Mouse (Mus musculus) spleen, adult 2 months (tissue): Measurements from ENCODE around the gene Psmb2. TPM values are rescaled to one million over a fixed set of nuclear protein-coding genes. Genes with fewer than 3 reads are reported as not detected.

Experiments
- DNase-seq, 2 experiments: peaks; one replicate each; pipeline versions ENCODE4 v3.0.0 to v3.0.0-alpha.2; 2012 to 2021; ENCODE audit warnings: low spot score in 2 of 2, low read depth in 1 of 2
- H3K27ac ChIP-seq: fragments of 200-500 bp; 2 replicates; pipeline ENCODE4 v1.5.1; 2012; ENCODE audit warnings: low read length, inconsistent platforms; ENCODE audit not compliant: insufficient read depth
- H3K27me3 ChIP-seq: fragments of 200-500 bp; 2 replicates; pipeline ENCODE4 v1.6.1; 2012; ENCODE audit warnings: mild to moderate bottlenecking, moderate library complexity, low read length, inconsistent platforms; ENCODE audit not compliant: control insufficient read depth, insufficient read depth
- H3K36me3 ChIP-seq: fragments of 200-500 bp; 2 replicates; pipeline ENCODE4 v1.6.1; 2012; ENCODE audit warnings: mild to moderate bottlenecking, low read length, inconsistent platforms; ENCODE audit not compliant: control insufficient read depth, insufficient read depth
- H3K4me1 ChIP-seq: fragments of 200-500 bp; 2 replicates; pipeline ENCODE4 v1.6.1; 2011; ENCODE audit warnings: inconsistent platforms; ENCODE audit not compliant: control insufficient read depth, insufficient read depth, insufficient read length
- H3K4me3 ChIP-seq: fragments of 200-500 bp; 2 replicates; pipeline ENCODE4 v1.5.1; 2011; ENCODE audit warnings: mild to moderate bottlenecking, inconsistent platforms; ENCODE audit not compliant: insufficient read depth, insufficient read length; ENCODE audit errors: extremely low read depth
- CTCF ChIP-seq: fragments of 200-500 bp; IDR thresholded peaks from 2 replicates; pipeline ENCODE4 v1.5.1; 2011; ENCODE audit warnings: mild to moderate bottlenecking, inconsistent platforms; ENCODE audit not compliant: insufficient read depth, insufficient read length, insufficient replicate concordance; ENCODE audit errors: extremely low read depth
- POLR2A ChIP-seq: fragments of 200-500 bp; IDR thresholded peaks from 2 replicates; pipeline ENCODE4 v1.6.1; 2011; ENCODE audit warnings: low read depth, low read length, inconsistent platforms
- WGBS: fragments of 180-500 bp; shearing (Covaris S2); methylation state at CpG from one replicate; pipeline ENCODE4 v1.1.7; 2018; 5-methylcytosine and 5-hydroxymethylcytosine counted together
- polyA plus RNA-seq: library from polyadenylated mRNA; depleted of rRNA; stranded (reverse); fragments of >200 nt; gene quantifications from 2 replicates; pipeline ENCODE4 v1.2.3, GENCODE M21; 2012; rRNA removed

The Psmb2 gene
- 88.8 and 102 TPM in 2 replicates for polyA plus RNA-seq

- TF ChIP-seq POLR2A (peak; percentile 44), CTCF (no peak)
- Histone ChIP-seq H3K4me3 (peak within 1 kb of the TSS; percentile 88), H3K27ac (peak within 1 kb of the TSS; percentile 57), H3K27me3 (no peaks in the 10 kb centered on the region), H3K4me1 (no peaks in the 10 kb centered on the region; the same call in 1 of the 2 replicates), H3K36me3 (no peaks in the 10 kb centered on the region)
- WGBS, result 3% methylated on average over 48 of the region's 48 CpGs
- DNase-seq, result peak; percentile 95 to 96
Observed at GRCm38 (mm10) chr4:126677054-126678003, at the start of gene Psmb2. TSS of gene Psmb2 (plus strand) at chr4:126677630.

DNA sequence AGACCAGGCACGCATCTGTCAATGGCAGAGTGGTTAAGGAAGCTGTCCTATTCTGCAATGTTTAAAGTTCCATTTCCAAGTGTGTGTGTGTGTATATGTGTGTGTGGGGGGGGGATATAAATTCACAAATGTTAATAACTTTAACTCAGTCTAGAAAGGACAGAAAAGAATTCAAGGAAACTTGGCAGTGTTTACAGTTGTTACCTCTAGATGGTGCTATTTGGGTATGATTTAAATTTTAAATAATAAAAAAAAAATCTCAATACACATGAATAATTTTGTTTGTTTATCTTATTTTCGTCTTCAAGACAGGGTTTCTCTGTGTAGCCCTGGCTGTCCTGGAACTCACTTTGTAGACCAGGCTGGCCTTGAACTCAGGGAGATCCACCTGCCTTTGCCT lies 45.5 kb upstream of the Psmb2 start:
- Histone ChIP-seq H3K4me1 (no peaks in the 10 kb centered on the region), H3K36me3 (no peaks in the 10 kb centered on the region), H3K27me3 (no peaks in the 10 kb centered on the region), H3K4me3 (no peak overlapping the region), H3K27ac (no peak overlapping the region)
- no peak for DNase-seq
- 52% methylated on average over 2 of the region's 2 CpGs for WGBS
- no peak for TF ChIP-seq POLR2A
- TF ChIP-seq CTCF, result no peak

- no peak for TF ChIP-seq POLR2A
- no peak for TF ChIP-seq CTCF
- WGBS, result 68% methylated on average over 3 of the region's 3 CpGs
Observed at GRCm38 (mm10) chr4:126632668-126633067, 44.8 kb upstream of the Psmb2 start.

DNA sequence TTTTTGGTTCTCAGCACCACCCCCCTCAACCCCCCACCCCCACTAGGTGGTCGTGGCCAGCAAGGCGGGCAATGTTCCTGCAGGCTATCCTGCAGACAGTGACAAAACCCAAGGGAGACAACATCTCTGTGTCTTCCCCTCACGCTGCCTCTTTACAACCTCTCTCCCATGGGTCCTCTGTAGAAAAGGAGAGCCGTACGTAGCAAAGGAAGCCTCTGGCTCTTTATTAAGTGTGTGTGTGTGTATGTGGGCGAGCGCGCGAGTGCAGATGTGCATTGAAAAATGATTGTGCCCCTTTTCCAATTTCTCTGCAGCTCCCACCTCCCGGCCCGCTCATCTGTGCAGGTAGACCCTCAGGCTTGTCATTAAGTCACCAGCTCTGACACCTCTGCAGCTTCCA lies 41.1 kb upstream of the Psmb2 start:
- 39% methylated on average over 11 of the region's 11 CpGs for WGBS

More at GRCm38 (mm10) chr4:126632668-126633067, 44.8 kb upstream of the Psmb2 start:
- Histone ChIP-seq H3K27ac (no peak overlapping the region), H3K36me3 (no peaks in the 10 kb centered on the region), H3K27me3 (no peaks in the 10 kb centered on the region), H3K4me1 (no peaks in the 10 kb centered on the region), H3K4me3 (no peak overlapping the region)
- DNase-seq, result no peak

GRCm38 (mm10) chr4:126637446-126637845 lies 40.0 kb upstream of the Psmb2 start:
- Histone ChIP-seq H3K27ac (no peak overlapping the region), H3K36me3 (no peaks in the 10 kb centered on the region), H3K4me1 (no peaks in the 10 kb centered on the region), H3K27me3 (no peaks in the 10 kb centered on the region), H3K4me3 (no peak overlapping the region)
- no peak for DNase-seq
- TF ChIP-seq CTCF (no peak), POLR2A (no peak)
- WGBS, result 78% methylated on average over 4 of the region's 4 CpGs

More for the DNA sequence above, 41.1 kb upstream of the Psmb2 start:
- H3K27me3 ChIP-seq, result no peaks in the 10 kb centered on the region
- DNase-seq, result no peak
- H3K36me3 ChIP-seq, result no peaks in the 10 kb centered on the region
- no peak overlapping the region for H3K27ac ChIP-seq
- TF ChIP-seq CTCF (no peak), POLR2A (no peak)
- no peaks in the 10 kb centered on the region for H3K4me1 ChIP-seq
- H3K4me3 ChIP-seq, result no peak overlapping the region

- Histone ChIP-seq H3K27ac (no peak overlapping the region), H3K4me3 (no peak overlapping the region), H3K4me1 (no peaks in the 10 kb centered on the region), H3K36me3 (no peaks in the 10 kb centered on the region), H3K27me3 (no peaks in the 10 kb centered on the region)
- no peak for DNase-seq
- no peak for TF ChIP-seq CTCF
- WGBS, result 69% methylated on average over 7 of the region's 7 CpGs
Observed at GRCm38 (mm10) chr4:126639339-126639738, 38.1 kb upstream of the Psmb2 start.

- Histone ChIP-seq H3K4me3 (no peak overlapping the region), H3K27me3 (no peaks in the 10 kb centered on the region), H3K4me1 (no peaks in the 10 kb centered on the region), H3K36me3 (no peaks in the 10 kb centered on the region), H3K27ac (no peak overlapping the region)
- 45% methylated on average over 9 of the region's 9 CpGs for WGBS
- no peak for DNase-seq
- TF ChIP-seq POLR2A (no peak), CTCF (no peak)
Observed at GRCm38 (mm10) chr4:126641901-126642300, 35.5 kb upstream of the Psmb2 start.
